Mouse (Mus musculus) neural tube, embryonic 14.5 days (tissue): ENCODE measurements around the gene Gm20521. TPM values are rescaled to one million over a fixed set of nuclear protein-coding genes. Genes with fewer than 3 reads are reported as not detected.
A peak's percentile ranks its signal among the peaks of the same experiment; 100 is the strongest.

Experiments used
- ATAC-seq: fragments of 200-750 bp; cut with Nextera tagmentation; 2 replicates; pipeline ENCODE4 v1.8.0; 2017; ENCODE audit warnings: low read depth, mild to moderate bottlenecking, moderate TSS enrichment, moderate library complexity
- H3K27ac ChIP-seq: fragments of 300-500 bp; sonication (generic); 2 replicates; pipeline ENCODE4 v1.5.1; 2014; ENCODE audit warnings: low read depth, mild to moderate bottlenecking, control low read depth, low read length, moderate library complexity, mixed read lengths
- H3K27me3 ChIP-seq: fragments of 300-500 bp; sonication (generic); 2 replicates; pipeline ENCODE4 v1.6.1; 2014; ENCODE audit warnings: low read length; ENCODE audit not compliant: control insufficient read depth, insufficient read depth
- H3K36me3 ChIP-seq: fragments of 300-500 bp; sonication (generic); 2 replicates; pipeline ENCODE4 v1.6.1; 2014; ENCODE audit warnings: low read length, mixed read lengths; ENCODE audit not compliant: control insufficient read depth, insufficient read depth
- H3K4me1 ChIP-seq: fragments of 300-500 bp; sonication (generic); 2 replicates; pipeline ENCODE4 v1.6.1; 2014; ENCODE audit warnings: low read length; ENCODE audit not compliant: control insufficient read depth, insufficient read depth
- H3K4me2 ChIP-seq: fragments of 300-500 bp; sonication (generic); 2 replicates; pipeline ENCODE4 v1.6.1; 2014; ENCODE audit warnings: mild to moderate bottlenecking, low read depth, low read length, control low read depth
- H3K4me3 ChIP-seq: fragments of 300-500 bp; sonication (generic); 2 replicates; pipeline ENCODE4 v1.5.1; 2014; ENCODE audit warnings: low read depth, low read length, control low read depth, mixed read lengths
- H3K9ac ChIP-seq: fragments of 300-500 bp; sonication (generic); replicated peaks from 2 replicates; pipeline ENCODE4 v1.6.1; 2014; ENCODE audit warnings: low read depth, mild to moderate bottlenecking, control low read depth, low read length, mixed read lengths
- H3K9me3 ChIP-seq: fragments of 300-500 bp; sonication (generic); 2 replicates; pipeline ENCODE4 v1.6.1; 2016; ENCODE audit warnings: low read length; ENCODE audit not compliant: control insufficient read depth
- WGBS: fragments of 180-500 bp; shearing (Covaris S2); extraction: QIAGEN DNeasy Blood & Tissue Kit; methylation state at CpG from one replicate; pipeline ENCODE4 v1.1.7; 2014; 5-methylcytosine and 5-hydroxymethylcytosine counted together
- polyA plus RNA-seq: library from polyadenylated mRNA; unstranded; fragments of >200 nt; fragmentation: Nextera tagmentation; extraction: Ambion mirVana; gene quantifications from 2 replicates; pipeline ENCODE4 v1.2.1, GENCODE M21; 2014

Gene Gm20521
- polyA plus RNA-seq, 1 experiment from 2014 or later: not detected

- peak overlapping the region; percentile 72 for H3K9ac ChIP-seq
- 1% methylated on average over 34 of the region's 58 CpGs for WGBS
- no peaks in the 10 kb centered on the region for H3K27me3 ChIP-seq
- peak overlapping the region; percentile 44 for H3K4me3 ChIP-seq
- peaks cover 8% of the 10 kb centered on the region; the same call in 1 of the 2 replicates for H3K4me1 ChIP-seq
- H3K36me3 ChIP-seq: no peaks in the 10 kb centered on the region
- H3K9me3 ChIP-seq: no peaks in the 10 kb centered on the region; the same call in 1 of the 2 replicates
- peak overlapping the region; percentile 52 for H3K27ac ChIP-seq
- H3K4me2 ChIP-seq: peak overlapping the region; percentile 98
- ATAC-seq: peak; percentile 70
Measured at GRCm38 (mm10) chr14:54926401-54927158, 43.3 kb downstream of the Gm20521 start.

GRCm38 (mm10) chr14:54927296-54927695 is 44.1 kb downstream of the Gm20521 start:
- Histone ChIP-seq H3K4me3 (peak overlapping the region; percentile 44; the same call in 1 of the 2 replicates), H3K4me1 (peaks cover 8% of the 10 kb centered on the region; the same call in 1 of the 2 replicates), H3K4me2 (peak overlapping the region; percentile 98), H3K27me3 (no peaks in the 10 kb centered on the region), H3K9me3 (no peaks in the 10 kb centered on the region), H3K36me3 (no peaks in the 10 kb centered on the region), H3K27ac (peak overlapping the region; percentile 52), H3K9ac (no peak overlapping the region)
- ATAC-seq: no peak
- WGBS: 15% methylated on average over 7 of the region's 7 CpGs

DNA sequence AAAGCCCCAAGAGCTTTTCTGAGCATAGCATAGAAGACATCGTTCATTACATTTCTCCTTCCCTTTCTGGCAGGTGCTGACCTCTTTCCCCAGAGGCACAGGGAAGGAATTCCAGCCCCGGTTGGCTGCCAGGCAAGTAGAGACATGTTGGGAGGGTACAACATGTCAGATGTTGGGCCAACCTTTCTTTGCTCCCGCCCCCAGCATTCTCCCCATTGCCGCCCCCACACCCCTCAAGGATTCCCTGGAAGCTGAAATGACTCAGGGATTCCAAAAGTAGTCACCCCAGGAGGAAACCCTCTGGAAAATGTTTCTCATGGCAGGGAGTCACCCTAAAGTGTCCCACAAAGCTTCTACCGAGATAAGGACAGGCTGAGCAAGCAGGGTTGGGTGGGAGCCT is 46.6 kb downstream of the Gm20521 start:
- H3K4me2 ChIP-seq: no peak overlapping the region
- no peak overlapping the region for H3K9ac ChIP-seq
- no peaks in the 10 kb centered on the region for H3K36me3 ChIP-seq
- no peak overlapping the region for H3K4me3 ChIP-seq
- 79% methylated on average over 5 of the region's 5 CpGs for WGBS
- no peak for ATAC-seq
- no peaks in the 10 kb centered on the region for H3K27me3 ChIP-seq
- H3K9me3 ChIP-seq: no peaks in the 10 kb centered on the region
- peaks cover 8% of the 10 kb centered on the region; the same call in 1 of the 2 replicates for H3K4me1 ChIP-seq
- no peak overlapping the region for H3K27ac ChIP-seq

GRCm38 (mm10) chr14:54930431-54930830 is 47.2 kb downstream of the Gm20521 start:
- H3K27me3 ChIP-seq: no peaks in the 10 kb centered on the region
- H3K4me2 ChIP-seq: no peak overlapping the region
- no peak overlapping the region for H3K9ac ChIP-seq
- WGBS: 14% methylated on average over 2 of the region's 2 CpGs
- H3K9me3 ChIP-seq: no peaks in the 10 kb centered on the region
- no peak overlapping the region for H3K27ac ChIP-seq
- no peak for ATAC-seq
- no peak overlapping the region for H3K4me3 ChIP-seq
- peaks cover 4% of the 10 kb centered on the region; the same call in 1 of the 2 replicates for H3K4me1 ChIP-seq
- H3K36me3 ChIP-seq: no peaks in the 10 kb centered on the region

DNA sequence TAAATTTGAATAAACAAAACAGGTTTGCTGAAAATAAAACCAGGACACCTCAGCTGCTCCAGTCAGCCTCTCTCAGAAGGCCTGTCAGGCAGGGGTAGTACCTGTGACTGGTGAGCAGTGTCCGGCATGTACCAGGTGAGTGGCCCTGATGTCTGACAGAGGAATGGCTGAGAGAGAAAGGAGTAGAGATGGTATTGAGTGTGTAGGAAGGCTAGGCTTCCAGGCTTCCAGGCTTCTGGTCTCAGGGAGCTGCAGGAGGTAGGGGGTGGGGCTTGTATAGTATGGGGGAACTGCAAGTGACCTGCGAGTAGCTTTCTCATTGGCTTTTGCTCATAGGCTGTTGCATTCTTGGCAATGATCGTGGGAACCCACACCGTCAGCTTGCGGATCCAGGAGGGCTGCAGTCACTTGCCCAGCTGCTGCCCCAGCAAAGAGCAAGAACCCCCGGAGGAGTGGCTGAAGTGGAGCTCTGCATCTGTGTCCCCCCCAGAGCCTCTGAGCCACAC is 49.5 kb downstream of the Gm20521 start, which contains the start of gene Il25:
Il25 (plus strand) TSS at position 51 of the 506 bp plus-strand sequence.
- peak; percentile 38; the same call in 1 of the 2 replicates for ATAC-seq
- Histone ChIP-seq H3K4me1 (0 out of 2 replicates have a peak, but pooled peaks cover 7% of the 10 kb centered on the region), H3K27ac (no peak within 1 kb of the TSS), H3K4me3 (no peak within 1 kb of the TSS), H3K36me3 (no peaks in the 10 kb centered on the region), H3K4me2 (no peak within 1 kb of the TSS), H3K27me3 (no peaks in the 10 kb centered on the region), H3K9me3 (no peaks in the 10 kb centered on the region), H3K9ac (no peak within 1 kb of the TSS)
- 22% methylated on average over 6 of the region's 6 CpGs for WGBS

DNA sequence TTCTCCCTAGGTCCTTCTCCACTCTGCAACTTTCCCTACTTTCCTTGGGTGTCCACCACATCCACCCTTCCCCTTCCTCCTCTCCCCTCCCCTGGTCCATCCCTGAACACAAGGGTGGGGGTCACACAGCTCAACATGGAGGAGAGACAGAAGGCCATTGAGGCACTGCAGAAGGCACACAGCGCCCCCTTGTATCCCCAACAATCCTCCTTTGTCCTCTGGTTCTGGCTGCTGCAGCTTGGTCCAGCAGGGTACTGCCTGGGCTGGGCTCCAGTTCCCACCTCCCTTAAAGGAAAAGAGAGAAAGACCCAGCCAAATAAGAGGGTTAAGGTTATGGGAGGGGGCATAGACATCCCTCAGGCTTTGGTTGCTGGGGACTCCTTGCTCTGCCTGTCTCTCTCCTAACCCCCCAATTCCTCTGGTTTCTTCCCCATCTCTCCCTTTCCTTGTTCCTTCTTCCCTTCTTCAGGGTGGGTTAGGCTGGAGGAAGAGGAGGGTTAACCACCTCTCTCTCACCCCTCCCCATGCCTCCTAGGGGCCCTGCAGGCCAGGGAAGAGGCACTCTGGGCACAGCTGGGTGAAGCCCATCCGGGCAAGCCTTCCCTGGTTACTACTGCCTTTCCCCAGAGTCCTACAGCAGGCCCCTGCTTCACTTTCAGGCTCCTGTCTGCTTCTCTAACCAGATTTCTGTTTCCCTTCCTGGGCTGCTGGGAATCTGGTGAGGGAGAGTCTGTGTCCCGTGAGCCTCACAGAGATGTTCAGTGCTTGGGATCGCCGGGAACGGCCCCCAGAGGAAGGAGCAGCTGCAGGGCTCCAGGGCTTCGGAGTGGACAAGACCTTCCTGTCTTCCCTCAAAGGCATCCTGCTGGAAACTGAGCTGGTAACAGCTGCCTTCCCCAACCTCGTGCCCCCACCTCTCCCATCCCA is 52.9 kb downstream of the Gm20521 start, which contains the start of gene Cmtm5:
Cmtm5 (plus strand) TSS at position 358 of the 927 bp plus-strand sequence.
- WGBS: 20% methylated on average over 8 of the region's 8 CpGs
- peak; percentile 39; the same call in 1 of the 2 replicates for ATAC-seq

DNA sequence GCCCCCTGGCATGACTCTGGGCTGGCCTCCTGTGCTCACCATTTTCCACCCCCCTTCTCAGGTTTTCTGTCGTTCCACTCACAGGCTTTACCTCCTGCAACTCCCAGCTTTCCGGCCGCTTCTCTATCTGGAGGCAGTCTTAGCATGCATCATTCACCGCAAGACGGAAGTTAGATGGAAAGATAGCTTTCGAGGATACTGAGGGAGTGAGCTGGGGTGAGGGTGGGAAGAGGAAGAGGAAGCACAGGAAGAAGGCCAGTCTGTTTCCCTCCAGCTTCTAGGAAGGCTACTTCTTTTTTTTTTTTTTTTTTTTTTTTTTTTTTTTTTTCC is 53.6 kb downstream of the Gm20521 start:
- no peak overlapping the region for H3K9ac ChIP-seq
- H3K4me1 ChIP-seq: 0 out of 2 replicates have a peak, but pooled peaks cover 7% of the 10 kb centered on the region
- no peaks in the 10 kb centered on the region for H3K27me3 ChIP-seq
- no peak overlapping the region for H3K4me3 ChIP-seq
- H3K27ac ChIP-seq: peak overlapping the region; percentile 55
- no peaks in the 10 kb centered on the region for H3K36me3 ChIP-seq
- WGBS: 68% methylated on average over 6 of the region's 6 CpGs
- no peak for ATAC-seq
- peak overlapping the region; percentile 8; the same call in 1 of the 2 replicates for H3K4me2 ChIP-seq
- H3K9me3 ChIP-seq: no peaks in the 10 kb centered on the region

More for the DNA sequence above, 52.9 kb downstream of the Gm20521 start, which contains the start of gene Cmtm5:
- no peaks in the 10 kb centered on the region for H3K36me3 ChIP-seq
- H3K4me2 ChIP-seq: peak within 1 kb of the TSS; percentile 8; the same call in 1 of the 2 replicates
- no peak within 1 kb of the TSS for H3K4me3 ChIP-seq
- H3K9ac ChIP-seq: 0 out of 2 replicates have a peak within 1 kb of the TSS, but pooled peaks have one; percentile 21
- H3K4me1 ChIP-seq: 0 out of 2 replicates have a peak, but pooled peaks cover 7% of the 10 kb centered on the region
- H3K27ac ChIP-seq: peak within 1 kb of the TSS; percentile 55
- H3K9me3 ChIP-seq: no peaks in the 10 kb centered on the region
- no peaks in the 10 kb centered on the region for H3K27me3 ChIP-seq

GRCm38 (mm10) chr14:54937361-54938182 is 54.3 kb downstream of the Gm20521 start:
- Histone ChIP-seq H3K9me3 (no peaks in the 10 kb centered on the region), H3K4me2 (no peak overlapping the region), H3K27me3 (no peaks in the 10 kb centered on the region), H3K4me3 (no peak overlapping the region), H3K9ac (no peak overlapping the region), H3K4me1 (0 out of 2 replicates have a peak, but pooled peaks cover 7% of the 10 kb centered on the region), H3K27ac (no peak overlapping the region), H3K36me3 (no peaks in the 10 kb centered on the region)
- 90% methylated on average over 16 of the region's 16 CpGs for WGBS
- ATAC-seq: no peak
